Mouse (Mus musculus) cerebellum, adult 2 months (tissue): ENCODE measurements around the gene Hist1h2ao.
"Not testable (repeated sequence)": the region's sequence is repeated elsewhere in the genome, so short reads cannot be mapped to it uniquely, and the experiment has no call there.

Source experiments
- CTCF ChIP-seq: fragments of 200-500 bp; IDR thresholded peaks from 2 replicates; pipeline ENCODE4 v1.5.1; 2011; ENCODE audit warnings: low read depth, mild to moderate bottlenecking, control low read depth, low read length, moderate library complexity, borderline replicate concordance; ENCODE audit not compliant: insufficient read depth
- POLR2A ChIP-seq: fragments of 200-500 bp; IDR thresholded peaks from 2 replicates; pipeline ENCODE4 v1.6.1; 2011; ENCODE audit warnings: low read length, control low read depth, borderline replicate concordance; ENCODE audit not compliant: insufficient read depth

DNA sequence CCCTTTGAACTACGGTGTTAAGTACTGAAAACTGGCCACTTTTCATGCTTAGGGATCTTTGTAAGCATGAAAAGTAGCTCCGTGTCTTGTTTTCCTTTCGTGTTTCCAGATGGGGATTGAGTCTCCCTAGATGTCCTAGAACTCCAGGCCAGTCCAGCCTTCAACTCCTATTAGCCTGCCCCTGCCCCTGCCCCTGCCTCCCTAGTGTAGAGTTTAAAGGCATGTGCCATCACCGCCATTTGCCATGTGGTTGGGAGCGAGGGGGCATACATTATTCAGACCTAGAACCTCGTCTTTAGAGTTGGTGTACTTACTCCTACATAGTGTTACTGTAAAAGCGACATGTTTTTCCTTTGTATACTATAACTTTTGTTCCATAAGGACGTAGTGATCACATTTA, 809 bp downstream of the Hist1h2ao start:
- TF ChIP-seq POLR2A, CTCF: not testable (repeated sequence)
